Mouse (Mus musculus) lung, postnatal 0 days (tissue): Measurements from ENCODE around the gene Clcn2. TPM values are rescaled to one million over a fixed set of nuclear protein-coding genes. Genes with fewer than 3 reads are reported as not detected.

Experiments used
- ATAC-seq: fragments of 200-750 bp; cut with Nextera tagmentation; 2 replicates; pipeline ENCODE4 v1.8.0; 2017; ENCODE audit warnings: moderate library complexity
- DNase-seq: peaks from one replicate; pipeline ENCODE4 v3.0.0-alpha.2; 2016; ENCODE audit warnings: low spot score
- H3K27ac ChIP-seq: fragments of 300-500 bp; sonication (generic); 2 replicates; pipeline ENCODE4 v1.5.1; 2014; ENCODE audit warnings: antibody characterized with exemption, mild to moderate bottlenecking, low read length, mixed read lengths
- H3K27me3 ChIP-seq: fragments of 300-500 bp; sonication (generic); replicated peaks from 2 replicates; pipeline ENCODE4 v1.6.1; 2014; ENCODE audit warnings: low read length, mixed read lengths; ENCODE audit not compliant: insufficient read depth
- H3K36me3 ChIP-seq: fragments of 300-500 bp; sonication (generic); 2 replicates; pipeline ENCODE4 v1.6.1; 2014; ENCODE audit warnings: low read length, mixed read lengths; ENCODE audit not compliant: insufficient read depth
- H3K4me1 ChIP-seq: fragments of 300-500 bp; sonication (generic); 2 replicates; pipeline ENCODE4 v1.6.1; 2014; ENCODE audit warnings: antibody characterized with exemption, low read depth, low read length, mixed read lengths; ENCODE audit not compliant: insufficient read depth
- H3K4me2 ChIP-seq: fragments of 300-500 bp; sonication (generic); replicated peaks from 2 replicates; pipeline ENCODE4 v1.6.1; 2014; ENCODE audit warnings: low read depth, mild to moderate bottlenecking, low read length, moderate library complexity, mixed read lengths
- H3K4me3 ChIP-seq: fragments of 300-500 bp; sonication (generic); 2 replicates; pipeline ENCODE4 v1.5.1; 2014; ENCODE audit warnings: low read depth, low read length
- H3K9ac ChIP-seq: fragments of 300-500 bp; sonication (generic); replicated peaks from 2 replicates; pipeline ENCODE4 v1.6.1; 2014; ENCODE audit warnings: low read depth, mild to moderate bottlenecking
- H3K9me3 ChIP-seq: fragments of 300-500 bp; sonication (generic); 2 replicates; pipeline ENCODE4 v1.6.1; 2016; ENCODE audit warnings: low read length, mixed read lengths
- CTCF ChIP-seq: IDR thresholded peaks from 2 replicates; pipeline ENCODE4 v1.5.1; 2016; ENCODE audit warnings: antibody characterized with exemption, mild to moderate bottlenecking
- EP300 ChIP-seq: IDR thresholded peaks from 2 replicates; pipeline ENCODE4 v1.6.1; 2016; ENCODE audit warnings: antibody characterized with exemption, mild to moderate bottlenecking, control low read depth
- WGBS: fragments of 180-500 bp; shearing (Covaris S2); extraction: QIAGEN DNeasy Blood & Tissue Kit; methylation state at CpG from one replicate; pipeline ENCODE4 v1.1.7; 2014; 5-methylcytosine and 5-hydroxymethylcytosine counted together
- polyA plus RNA-seq: library from polyadenylated mRNA; unstranded; fragments of >200 nt; fragmentation: Nextera tagmentation; extraction: Ambion mirVana; gene quantifications from 2 replicates; pipeline ENCODE4 v1.2.1, GENCODE M21; 2015

The Clcn2 gene
- polyA plus RNA-seq, 1 experiment from 2014 or later: 1.8 TPM

GRCm38 (mm10) chr16:20716841-20717180, 735 bp downstream of the Clcn2 start:
- H3K27me3 ChIP-seq: no peaks in the 10 kb centered on the region
- H3K4me1 ChIP-seq: peaks cover 15% of the 10 kb centered on the region; the same call in 1 of the 2 replicates
- TF ChIP-seq CTCF: no peak; the same call in 1 of the 2 replicates
- no peak for TF ChIP-seq EP300
- H3K36me3 ChIP-seq: no peaks in the 10 kb centered on the region
- DNase-seq (no peak), ATAC-seq (no peak)
- peak overlapping the region; percentile 87 for H3K4me2 ChIP-seq
- WGBS: under 1% methylated on average over 8 of the region's 8 CpGs
- H3K9me3 ChIP-seq: no peaks in the 10 kb centered on the region
- peak overlapping the region; percentile 64 for H3K4me3 ChIP-seq
- H3K27ac ChIP-seq: peak overlapping the region; percentile 91
- peak overlapping the region; percentile 39 for H3K9ac ChIP-seq

- Histone ChIP-seq H3K27ac (peak overlapping the region; percentile 91), H3K9ac (peak overlapping the region; percentile 39), H3K4me1 (peaks cover 15% of the 10 kb centered on the region; the same call in 1 of the 2 replicates), H3K36me3 (no peaks in the 10 kb centered on the region), H3K4me2 (peak overlapping the region; percentile 87), H3K9me3 (no peaks in the 10 kb centered on the region), H3K27me3 (no peaks in the 10 kb centered on the region), H3K4me3 (peak overlapping the region; percentile 64)
- WGBS: 0% methylated on average over 46 of the region's 68 CpGs
- peak; percentile 45 for TF ChIP-seq CTCF
- no peak for TF ChIP-seq EP300
- peak; percentile 50 for ATAC-seq
- DNase-seq: peak; percentile 83
Measured at GRCm38 (mm10) chr16:20715976-20716840, 1.3 kb downstream of the Clcn2 start.

GRCm38 (mm10) chr16:20715566-20715965, 2.0 kb downstream of the Clcn2 start:
- Histone ChIP-seq H3K27ac (peak overlapping the region; percentile 91), H3K4me2 (peak overlapping the region; percentile 87), H3K4me3 (peak overlapping the region; percentile 64), H3K9me3 (no peaks in the 10 kb centered on the region), H3K9ac (peak overlapping the region; percentile 39), H3K27me3 (no peaks in the 10 kb centered on the region), H3K4me1 (peaks cover 15% of the 10 kb centered on the region; the same call in 1 of the 2 replicates), H3K36me3 (no peaks in the 10 kb centered on the region)
- ATAC-seq: no peak
- TF ChIP-seq CTCF (no peak), EP300 (no peak)
- WGBS: 3% methylated on average over 11 of the region's 12 CpGs
- no peak for DNase-seq

- WGBS: 72% methylated on average over 2 of the region's 2 CpGs
- Histone ChIP-seq H3K4me3 (no peak overlapping the region), H3K27me3 (no peaks in the 10 kb centered on the region), H3K36me3 (no peaks in the 10 kb centered on the region), H3K9ac (0 out of 2 replicates have a peak overlapping the region, but pooled peaks have one; percentile 39), H3K9me3 (no peaks in the 10 kb centered on the region), H3K27ac (no peak overlapping the region), H3K4me2 (peak overlapping the region; percentile 87), H3K4me1 (peaks cover 15% of the 10 kb centered on the region; the same call in 1 of the 2 replicates)
- TF ChIP-seq CTCF (no peak), EP300 (no peak)
- ATAC-seq (no peak), DNase-seq (no peak)
Measured at GRCm38 (mm10) chr16:20715161-20715560, 2.4 kb downstream of the Clcn2 start.

GRCm38 (mm10) chr16:20714307-20715080, 3.1 kb downstream of the Clcn2 start:
- ATAC-seq: no peak
- no peaks in the 10 kb centered on the region for H3K27me3 ChIP-seq
- H3K9ac ChIP-seq: no peak overlapping the region
- no peak overlapping the region for H3K27ac ChIP-seq
- H3K4me3 ChIP-seq: no peak overlapping the region
- peaks cover 15% of the 10 kb centered on the region; the same call in 1 of the 2 replicates for H3K4me1 ChIP-seq
- WGBS: 46% methylated on average over 11 of the region's 11 CpGs
- no peak overlapping the region for H3K4me2 ChIP-seq
- H3K36me3 ChIP-seq: no peaks in the 10 kb centered on the region
- TF ChIP-seq EP300 (no peak), CTCF (no peak)
- no peaks in the 10 kb centered on the region for H3K9me3 ChIP-seq
- no peak for DNase-seq

- no peak overlapping the region for H3K9ac ChIP-seq
- 80% methylated on average over 7 of the region's 7 CpGs for WGBS
- TF ChIP-seq CTCF (no peak), EP300 (no peak)
- H3K4me3 ChIP-seq: no peak overlapping the region
- H3K9me3 ChIP-seq: no peaks in the 10 kb centered on the region
- DNase-seq (no peak), ATAC-seq (no peak)
- no peak overlapping the region for H3K27ac ChIP-seq
- H3K4me1 ChIP-seq: peaks cover 8% of the 10 kb centered on the region; the same call in 1 of the 2 replicates
- no peaks in the 10 kb centered on the region for H3K27me3 ChIP-seq
- no peak overlapping the region for H3K4me2 ChIP-seq
- H3K36me3 ChIP-seq: no peaks in the 10 kb centered on the region
Measured at GRCm38 (mm10) chr16:20712889-20713288, 4.7 kb downstream of the Clcn2 start.
